Mouse (Mus musculus) kidney, postnatal 36 days (tissue): Measurements from ENCODE around the gene Cygb.
"Not testable (repeated sequence)": the region's sequence is repeated elsewhere in the genome, so short reads cannot be mapped to it uniquely, and the experiment has no call there.

Experiments used
- DNase-seq, 2 experiments: peaks; one replicate each; pipeline ENCODE4 v3.0.0; 2021 to 2022; ENCODE audit warnings: mixed read lengths in 2 of 2

Gene Cygb

DNA sequence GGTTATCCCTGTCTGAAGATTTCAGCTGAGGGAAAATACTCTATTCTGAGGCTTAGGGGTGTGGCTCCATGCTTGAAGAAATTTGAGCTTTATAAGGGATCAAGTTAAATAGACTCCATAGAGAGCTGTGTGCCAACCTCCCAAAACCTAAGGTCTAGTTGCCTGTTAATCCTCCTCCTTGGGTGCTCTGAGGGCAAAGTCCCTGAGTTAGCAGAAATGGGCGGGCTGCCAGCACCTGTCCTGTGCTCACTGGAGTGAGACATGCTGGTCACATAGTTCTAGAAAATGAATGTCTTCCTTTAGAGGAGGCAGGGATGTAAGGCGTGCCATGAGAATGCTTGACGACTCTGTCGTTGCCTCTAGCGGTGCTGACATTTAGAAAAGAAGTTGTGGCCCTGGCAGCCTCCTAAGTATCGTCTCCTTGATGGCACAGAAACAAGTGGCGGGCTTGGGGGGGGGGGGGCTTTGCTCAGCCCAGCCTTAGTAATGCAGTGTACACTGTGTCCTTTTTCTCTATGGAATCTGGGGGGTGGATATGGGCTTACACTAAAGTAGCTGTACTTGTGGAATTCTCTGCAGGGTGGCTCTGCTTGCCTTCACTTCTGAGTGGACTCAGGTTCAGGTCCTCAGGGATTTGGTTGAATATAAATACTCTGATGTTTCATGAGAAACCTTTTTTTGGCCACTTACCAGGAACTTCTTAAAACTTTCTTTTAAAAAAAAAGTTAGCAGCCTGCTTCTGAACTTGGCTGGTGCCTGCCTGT is 20.7 kb upstream of the Cygb start:
- peak; percentile 95 to 96 for DNase-seq

DNA sequence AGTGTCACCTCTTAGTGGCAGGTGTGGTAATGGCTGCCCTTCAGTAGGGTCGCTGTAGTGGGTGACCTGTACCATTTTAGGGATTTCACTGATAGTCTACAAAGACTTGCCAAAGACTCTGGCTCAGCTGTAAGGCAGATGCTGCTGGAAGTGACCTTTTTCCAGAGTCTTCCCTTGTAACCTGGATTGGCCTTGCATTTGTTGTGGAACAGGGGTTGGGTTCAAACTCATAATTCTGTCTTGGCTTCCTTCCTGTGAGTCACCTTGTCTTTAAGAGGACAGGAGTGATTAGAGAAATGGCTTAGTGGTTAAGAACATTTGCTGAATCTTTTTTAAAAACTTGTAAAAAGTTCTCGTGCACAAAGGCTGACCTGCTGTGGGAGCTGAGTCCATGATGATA is 19.3 kb upstream of the Cygb start:
- DNase-seq: no peak

DNA sequence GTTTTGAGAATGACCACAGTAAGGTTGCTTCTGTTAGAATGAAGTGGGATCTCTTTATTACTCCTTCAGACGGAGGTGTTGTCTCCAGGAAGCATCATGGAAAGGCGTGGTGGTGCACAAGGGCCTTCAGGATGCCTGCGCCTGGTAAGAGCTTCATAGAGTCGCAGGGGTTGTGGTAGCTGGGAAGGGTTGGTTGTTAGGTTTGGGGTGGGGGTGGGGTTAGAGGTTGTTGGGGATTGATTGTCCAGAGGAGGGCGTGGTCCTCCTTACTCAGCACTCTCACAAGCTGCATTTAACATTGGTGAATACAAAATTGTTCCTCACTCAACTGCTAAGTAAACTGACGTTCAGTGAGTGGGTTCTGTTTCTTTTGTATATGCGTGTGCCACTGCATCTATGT is 18.5 kb upstream of the Cygb start:
- DNase-seq: no peak

GRCm38 (mm10) chr11:116671845-116672434 is 17.8 kb upstream of the Cygb start:
- DNase-seq: no peak

DNA sequence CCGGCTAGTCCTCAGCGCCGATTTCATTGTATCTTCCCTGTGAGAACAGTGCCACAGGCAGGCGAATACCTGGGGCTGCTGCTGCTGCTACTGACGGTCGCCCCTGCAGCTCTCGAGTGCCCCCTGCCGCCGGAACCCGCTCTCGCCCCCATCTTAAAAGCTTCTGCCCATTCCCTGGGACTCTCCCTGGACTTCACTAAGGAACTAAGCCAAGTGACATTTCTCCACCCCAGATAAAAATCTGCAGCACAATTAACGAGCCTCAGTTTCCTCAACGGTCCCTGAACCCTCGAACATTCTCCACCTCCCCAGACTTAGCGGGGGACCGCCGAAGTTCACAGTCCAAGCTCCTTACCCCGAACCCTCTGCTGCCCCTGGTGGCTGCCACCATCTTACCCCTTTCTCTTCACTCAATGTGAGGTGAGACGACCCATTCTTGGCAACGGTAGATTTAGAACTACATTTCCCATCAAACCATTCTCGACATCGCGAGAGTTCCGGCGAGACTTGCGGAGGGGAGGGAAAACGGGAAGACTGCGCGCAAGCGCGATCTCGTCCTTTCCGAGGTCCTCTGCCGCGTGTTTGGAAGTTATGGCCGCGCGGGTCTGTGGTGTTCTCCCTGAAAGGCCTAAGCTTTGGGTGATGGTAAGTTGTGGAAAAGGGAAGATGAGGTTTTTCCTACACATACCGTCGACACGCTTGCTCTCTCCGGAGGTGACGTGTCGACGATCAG is 17.2 kb upstream of the Cygb start:
- peak; percentile 99 for DNase-seq

GRCm38 (mm10) chr11:116670386-116670785 is 16.3 kb upstream of the Cygb start:
- no peak for DNase-seq

DNA sequence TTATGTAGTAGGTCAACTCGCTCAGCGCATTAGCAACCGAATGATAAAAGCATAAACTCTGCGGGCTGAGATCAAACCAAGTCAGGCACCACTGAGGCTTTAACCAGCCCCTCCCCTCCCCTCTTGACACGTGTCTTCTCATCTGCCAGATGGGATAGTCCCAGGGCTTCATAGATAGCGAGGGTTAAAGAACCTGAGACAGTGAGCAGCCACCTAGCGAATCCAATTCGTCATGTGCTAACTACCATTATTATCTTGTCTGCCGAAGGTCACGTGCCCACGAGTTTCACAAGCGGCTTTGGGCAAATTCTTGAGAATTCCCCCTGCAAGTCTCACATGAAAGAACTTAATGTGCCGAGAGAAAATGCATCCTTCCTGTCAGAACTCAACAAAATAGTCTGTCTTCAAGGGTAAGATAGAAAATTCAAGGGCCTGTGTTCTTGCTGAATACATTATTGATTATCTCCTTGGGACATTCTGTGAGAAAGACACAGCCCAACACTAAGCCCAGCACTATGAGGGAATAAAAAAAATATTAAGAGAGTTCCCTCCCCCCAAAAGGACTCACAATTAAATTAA is 15.8 kb upstream of the Cygb start:
- DNase-seq: no peak

GRCm38 (mm10) chr11:116669316-116669715 is 15.2 kb upstream of the Cygb start:
- DNase-seq: no peak

GRCm38 (mm10) chr11:116668839-116669238 is 14.7 kb upstream of the Cygb start:
- peak in 1 of 2 experiments; percentile 72 for DNase-seq

- peak; percentile 61 to 68 for DNase-seq
These were observed 14.3 kb upstream of the Cygb start for GRCm38 (mm10) chr11:116668381-116668825.

DNA sequence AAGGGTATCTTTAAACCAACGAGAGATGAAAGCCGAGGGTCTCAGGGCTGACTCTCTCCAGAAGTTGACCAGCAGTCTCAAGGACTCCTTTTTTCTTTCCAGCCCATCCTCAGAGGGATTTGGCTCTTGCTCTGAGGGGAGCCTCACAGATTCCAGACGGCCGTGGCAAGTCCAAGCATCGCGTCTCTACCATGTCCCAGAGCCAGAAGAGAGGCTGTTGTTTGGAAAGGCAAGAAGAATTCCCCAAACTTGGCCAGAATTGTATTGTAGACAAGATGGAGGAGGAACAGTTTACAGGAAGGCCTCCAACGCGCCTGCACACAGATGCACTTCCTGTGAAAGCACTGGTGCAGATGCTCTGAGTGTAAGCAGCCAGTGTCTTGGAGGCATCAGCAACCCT is 13.8 kb upstream of the Cygb start:
- DNase-seq: no peak

- DNase-seq: not testable (repeated sequence)
These were observed 12.9 kb upstream of the Cygb start for GRCm38 (mm10) chr11:116667012-116667411.

DNA sequence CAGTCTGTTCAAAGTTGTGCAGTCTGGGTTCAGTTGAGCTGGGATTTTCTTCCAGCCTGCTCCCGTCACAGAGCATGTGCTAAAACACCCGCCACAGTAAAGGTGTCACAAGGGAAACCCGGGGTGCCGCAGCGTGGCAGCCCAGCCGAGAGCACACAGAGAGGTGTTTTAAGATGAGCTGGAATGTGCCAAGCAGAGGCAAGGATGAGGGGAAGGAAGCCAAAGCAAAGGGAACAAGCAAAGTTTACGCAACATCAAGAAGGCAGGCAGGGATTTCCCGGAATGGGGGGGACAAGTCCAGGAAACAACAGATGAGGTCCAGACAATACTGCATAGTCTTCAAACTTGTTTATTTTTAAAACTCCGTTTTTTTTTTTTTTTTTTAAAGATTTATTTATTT is 12.5 kb upstream of the Cygb start:
- DNase-seq: no peak

DNA sequence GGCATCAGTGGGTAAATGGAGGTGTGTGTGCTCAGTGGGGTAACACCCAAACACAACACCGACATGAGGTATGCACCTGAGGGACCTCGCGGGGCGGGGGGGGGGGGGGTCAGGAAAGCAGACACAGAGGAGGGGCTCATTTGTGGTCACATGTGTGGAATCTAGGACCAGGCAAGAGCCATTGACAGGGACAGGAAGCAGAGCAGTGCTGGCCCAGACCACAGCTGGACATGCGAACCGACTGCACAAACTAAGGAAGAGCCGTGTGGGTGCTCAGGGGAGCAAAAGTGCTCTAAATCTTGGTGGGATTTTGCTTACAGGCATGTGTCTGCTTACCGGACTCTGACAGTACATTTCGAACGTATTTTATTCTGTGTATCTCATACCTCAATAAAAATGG is 11.2 kb upstream of the Cygb start:
- DNase-seq: no peak

DNA sequence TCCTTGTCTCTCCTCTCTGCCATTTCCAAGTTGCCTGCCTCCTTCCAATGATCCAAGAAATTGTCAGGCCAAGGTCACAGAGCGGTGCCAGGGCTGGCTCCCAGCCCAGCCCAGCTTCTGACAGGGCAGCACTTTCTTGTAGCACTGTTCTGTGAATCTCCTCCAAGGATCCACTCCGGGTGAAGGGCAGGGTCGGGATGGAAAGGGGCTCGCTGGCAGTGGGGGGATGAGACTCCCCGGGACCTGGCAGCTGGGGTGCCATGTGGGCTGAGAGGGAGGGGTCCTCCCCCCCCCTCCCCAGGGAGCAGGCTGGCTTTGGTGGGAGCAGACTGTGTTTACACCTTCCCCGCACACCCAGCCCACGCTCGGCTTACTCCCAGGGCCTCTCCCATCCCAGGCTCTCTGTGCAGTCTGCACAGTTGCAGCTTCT is 7.8 kb upstream of the Cygb start:
- peak; percentile 68 to 78 for DNase-seq

- DNase-seq: peak in 1 of 2 experiments; percentile 34
These were observed 7.3 kb upstream of the Cygb start for GRCm38 (mm10) chr11:116661291-116661947.

DNA sequence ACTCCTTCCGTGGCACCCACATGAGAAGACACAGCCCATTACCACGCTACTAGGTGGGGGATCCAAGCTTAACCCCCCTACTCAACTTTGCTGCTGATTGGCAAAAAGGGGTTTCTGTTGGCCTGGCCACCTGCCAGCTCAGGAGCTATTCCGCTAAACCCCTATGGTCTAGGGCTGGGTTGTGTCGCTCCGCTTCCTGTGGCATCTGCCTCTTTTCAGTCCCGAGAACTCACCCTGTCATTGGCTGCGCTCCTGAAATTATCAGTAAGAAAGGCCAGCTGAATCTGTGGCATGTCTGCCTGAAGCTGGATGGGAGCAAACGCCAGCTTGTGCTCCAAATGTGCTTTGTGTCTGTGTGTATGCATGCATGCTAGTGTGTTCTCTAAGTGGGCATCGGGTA is 6.1 kb upstream of the Cygb start:
- no peak for DNase-seq

- DNase-seq: no peak
These were observed 5.0 kb upstream of the Cygb start for GRCm38 (mm10) chr11:116659027-116659621.

- DNase-seq: no peak
These were observed 4.1 kb upstream of the Cygb start for GRCm38 (mm10) chr11:116658238-116658637.

DNA sequence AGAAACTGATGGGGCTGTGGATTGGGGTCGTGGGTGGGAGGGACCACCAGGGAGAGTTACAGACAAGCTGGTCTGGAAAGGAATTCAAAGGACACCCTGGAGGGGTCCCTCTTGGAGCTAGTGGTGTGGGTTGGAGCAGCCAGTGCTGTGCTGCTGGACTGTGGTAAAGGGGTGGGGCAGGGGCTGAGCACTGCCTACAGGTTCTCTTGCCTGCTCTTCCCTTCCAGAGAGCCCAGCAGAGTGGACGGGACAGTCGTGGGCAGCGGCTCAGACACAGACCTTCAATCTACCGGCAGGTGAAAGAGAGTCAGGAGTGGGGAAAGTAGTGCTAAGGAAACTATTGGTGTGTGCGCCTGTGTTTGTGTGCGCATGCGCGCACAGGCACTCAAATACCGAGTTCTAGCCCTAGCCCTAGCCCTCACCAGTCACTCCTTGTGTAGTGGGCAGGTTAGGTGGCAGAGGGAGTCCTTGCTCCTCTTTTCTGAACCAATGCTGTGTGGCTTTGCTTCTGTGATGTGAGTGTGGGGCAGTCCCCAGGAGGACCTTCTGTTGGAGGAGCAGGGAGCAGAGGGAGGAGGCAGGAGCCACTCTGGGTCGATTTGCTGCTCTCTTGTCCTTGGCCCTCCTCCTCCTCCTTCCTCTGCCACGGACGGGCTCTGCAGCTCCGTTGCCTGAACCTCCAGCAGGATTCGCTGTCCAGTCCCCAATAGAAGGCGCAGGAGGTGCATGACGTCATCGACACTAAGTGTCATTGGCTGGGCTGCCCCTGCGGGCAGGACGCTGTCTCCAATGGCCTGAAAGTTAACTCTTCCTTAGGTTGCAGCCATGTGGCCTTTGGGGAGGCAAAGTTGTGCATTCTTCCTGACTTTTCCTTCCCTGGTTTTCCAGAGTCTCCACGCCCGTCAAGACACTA is 3.5 kb upstream of the Cygb start:
- DNase-seq: peak; percentile 93 to 96
